Mouse (Mus musculus) mouse embryonic stem cell (cell line): ENCODE results near the gene Larp4b.

Source experiments
- in situ Hi-C, 2 experiments: fragments of 300-500 bp; cut with MboI; formaldehyde crosslinking; loops; 1 replicate in 1 of 2; 3 replicates in 1 of 2; pipeline ENCODE4 v1.14.3; 2019 to 2020; ENCODE audit warnings: low sequenced_read_pairs in 2 of 2, low pct_unique_long_range_greater_than_20kb in 1 of 2, mixed read lengths in 1 of 2; ENCODE audit not compliant: unreplicated experiment in 1 of 2

The Larp4b gene

DNA sequence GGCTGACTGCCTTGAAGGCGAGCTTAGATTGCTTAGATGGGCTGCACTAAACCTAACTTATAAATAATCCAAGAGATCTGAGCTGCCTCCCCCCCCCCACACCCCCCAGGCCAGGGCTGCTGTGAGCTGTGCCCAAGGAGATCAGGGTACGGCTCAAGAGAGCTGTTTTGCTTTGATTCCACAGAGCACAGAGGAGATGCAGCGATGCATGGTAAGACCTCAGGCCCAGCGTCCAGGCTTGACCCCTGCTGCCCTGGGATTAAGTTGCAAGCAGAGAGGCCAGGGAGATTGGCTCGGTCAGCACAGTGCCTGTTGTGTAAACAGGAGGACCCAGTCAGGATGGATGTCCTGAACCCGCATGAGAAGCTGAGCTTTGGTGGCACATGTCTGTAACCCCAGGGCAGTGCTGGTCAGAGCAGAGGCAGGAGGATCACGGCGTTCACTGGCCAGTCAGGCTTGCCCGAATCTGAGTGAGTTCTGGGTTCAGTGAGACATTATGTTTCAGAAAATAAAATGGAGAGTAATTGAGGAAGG, 99.2 kb downstream of the Larp4b start:
- in situ Hi-C loops = loop anchor here in 1 of 2 experiments (5.0 to 25.0 kb wide), 2 partner anchors 274 to 444 kb away; no protein-coding TSS in a partner anchor

DNA sequence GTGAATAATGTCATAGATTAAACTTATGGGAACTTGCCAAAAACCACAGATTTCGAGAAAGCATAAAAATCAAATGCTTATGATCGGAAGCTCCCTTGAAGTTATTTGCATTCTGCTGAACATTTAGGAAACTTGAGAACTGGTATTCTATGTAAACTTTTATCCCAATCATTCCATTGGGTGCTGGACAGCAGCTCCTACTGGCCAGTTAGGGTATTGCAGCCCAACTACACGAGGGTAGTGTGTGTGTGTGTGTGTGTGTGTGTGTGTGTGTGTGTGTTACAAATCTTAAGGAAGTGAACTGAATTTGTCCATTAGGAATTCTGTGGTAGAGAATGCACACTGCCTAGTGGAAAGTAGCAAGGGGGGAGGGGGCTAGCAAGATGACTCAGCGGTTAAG, 101.0 kb downstream of the Larp4b start:
- in situ Hi-C loops = loop anchor here in 1 of 2 experiments (5.0 to 25.0 kb wide), 2 partner anchors 273 to 443 kb away; no protein-coding TSS in a partner anchor

DNA sequence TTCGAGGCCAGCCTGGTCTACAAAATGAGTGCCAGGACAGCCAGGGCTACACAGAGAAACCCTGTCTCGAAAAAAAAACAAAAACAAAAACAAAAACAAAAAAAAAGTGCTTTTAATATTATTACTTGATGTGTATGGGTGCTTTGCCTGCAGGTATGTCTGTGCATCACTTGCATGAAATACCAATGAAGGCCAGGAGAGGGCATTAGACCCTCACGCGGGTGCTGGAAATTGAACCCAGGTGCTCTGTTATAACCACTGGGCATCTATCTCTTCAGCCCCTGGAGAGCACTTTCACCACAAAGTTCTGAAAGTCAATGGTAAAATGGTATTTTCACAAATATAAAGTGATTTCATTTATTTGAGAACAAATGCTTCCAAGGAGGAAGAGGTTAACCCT, 101.9 kb downstream of the Larp4b start:
- in situ Hi-C loops = loop anchor here in 1 of 2 experiments (25.0 kb wide), 1 partner anchor 442 kb away; no protein-coding TSS in a partner anchor

GRCm38 (mm10) chr13:9198106-9198505, 104.4 kb downstream of the Larp4b start:
- in situ Hi-C loops = loop anchor here in 1 of 2 experiments (25.0 kb wide), 1 partner anchor 439 kb away; no protein-coding TSS in a partner anchor

GRCm38 (mm10) chr13:9198728-9199464, 105.2 kb downstream of the Larp4b start:
- in situ Hi-C loops = loop anchor here in 1 of 2 experiments (25.0 kb wide), 1 partner anchor 438 kb away; no protein-coding TSS in a partner anchor

DNA sequence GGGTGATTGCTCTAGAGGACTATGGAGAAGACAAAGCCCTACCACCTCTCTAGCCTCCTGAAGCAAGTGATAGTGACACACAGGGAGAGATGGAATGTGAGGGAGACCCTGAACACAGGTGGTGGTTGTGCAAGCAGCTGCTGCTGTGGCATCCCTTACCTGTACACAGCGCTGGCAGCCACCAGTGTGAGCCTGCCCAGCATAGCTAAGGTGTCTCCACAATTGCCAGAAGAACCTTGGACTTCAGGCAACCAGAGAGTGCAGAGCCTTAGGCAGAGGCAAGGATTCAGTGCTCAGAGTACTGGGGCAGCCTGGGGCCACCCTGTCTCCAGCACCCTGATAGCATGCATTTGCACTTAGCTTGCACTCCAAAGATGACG, 105.8 kb downstream of the Larp4b start:
- in situ Hi-C loops = loop anchor here in 1 of 2 experiments (25.0 kb wide), 1 partner anchor 438 kb away; no protein-coding TSS in a partner anchor

DNA sequence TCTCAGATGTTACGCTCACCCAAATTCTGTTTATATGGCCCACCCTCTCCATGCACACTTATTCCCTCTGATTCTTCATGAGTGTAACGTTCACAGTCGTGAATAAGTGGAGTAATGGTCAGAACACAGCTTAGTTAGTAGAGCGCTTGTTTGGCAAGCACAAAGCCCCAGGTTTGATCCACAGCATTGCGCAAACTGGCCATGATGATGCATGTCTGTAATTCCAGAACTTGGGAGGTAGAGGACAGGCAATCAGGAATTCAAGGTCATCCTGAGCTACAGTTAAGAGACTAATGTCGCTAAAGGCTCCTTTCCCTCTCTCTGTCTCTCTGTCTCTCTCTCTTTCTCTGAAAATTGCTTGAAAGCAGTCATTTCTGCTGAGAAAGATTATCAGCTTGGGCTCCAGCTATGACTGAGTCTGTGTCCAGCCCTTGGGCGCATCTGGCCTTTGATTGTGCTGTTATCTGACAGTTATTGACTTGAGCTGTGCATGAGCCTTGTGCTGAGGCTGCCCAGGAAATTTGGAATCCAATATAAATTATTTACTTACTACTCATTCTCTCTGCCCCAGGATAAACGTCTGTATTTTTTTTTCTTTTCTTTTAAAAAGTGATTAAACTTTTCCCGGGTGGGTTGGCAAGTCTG, 129.2 kb downstream of the Larp4b start:
- in situ Hi-C loops = no loop called here
